Mouse (Mus musculus) liver, postnatal 0 days (tissue): ENCODE data around the gene Sidt1.

ENCODE experiments used
- CTCF ChIP-seq: sonication (generic); IDR thresholded peaks from 2 replicates; pipeline ENCODE4 v1.5.1; 2016; ENCODE audit warnings: antibody characterized with exemption, low read depth
- EP300 ChIP-seq: IDR thresholded peaks from 2 replicates; pipeline ENCODE4 v1.6.1; 2016; ENCODE audit warnings: antibody characterized with exemption, low read depth, mild to moderate bottlenecking

GRCm38 (mm10) chr16:44199066-44199703 lies 133.8 kb downstream of the Sidt1 start:
- TF ChIP-seq CTCF (no peak), EP300 (no peak)
